8 mouse cellular contexts compared by ENCODE assay signal in the genomic region with DNA sequence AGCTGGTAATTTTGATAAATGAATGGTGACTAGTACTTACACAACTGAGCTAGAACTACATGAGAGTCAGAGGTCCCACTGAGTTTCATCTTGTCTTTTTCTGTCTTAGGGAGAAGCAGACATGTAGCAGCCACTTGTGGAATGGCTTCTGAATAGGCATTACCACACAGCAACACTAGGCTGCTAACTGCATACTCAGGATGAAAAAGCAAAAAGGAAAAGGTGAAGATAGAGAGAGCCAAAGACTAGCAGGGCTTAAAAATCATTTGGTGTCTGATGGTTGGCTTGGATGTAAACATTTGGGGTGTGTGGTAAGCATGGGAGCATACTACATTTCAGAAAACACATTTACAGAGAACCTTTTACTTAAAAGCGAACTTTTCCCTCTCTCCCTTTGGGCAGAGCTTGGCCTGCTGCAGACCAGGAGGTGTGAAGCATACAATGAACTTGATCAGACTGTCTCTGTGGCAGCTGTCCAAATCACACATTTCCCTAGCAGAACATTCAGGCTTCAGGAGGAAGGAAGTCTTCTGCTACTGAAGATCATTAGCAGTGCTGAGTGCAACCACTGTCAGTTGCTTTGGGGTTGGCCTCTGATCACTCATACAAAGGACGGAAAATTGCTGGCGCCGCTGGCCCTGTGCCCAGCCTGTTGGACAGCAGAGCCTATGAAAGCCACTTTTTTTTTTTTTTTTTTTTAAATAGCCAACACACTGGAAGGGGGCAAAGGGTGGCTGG.
DNase-seq lines count a peak whose midpoint lies in the region; ATAC-seq and TF ChIP-seq lines count a peak whose summit lies in the region.

No protein-coding gene starts in this region.

- DNase-seq in ovary, adult 18-20 months (ENCODE audit: low spot score), result peak; percentile 5
- DNase-seq in ovary, postnatal 10 days (ENCODE audit: low spot score), result no peak
- peak; percentile 74 to 86 for DNase-seq in heart, adult 18-20 months
- peak; percentile 92 for DNase-seq in kidney, adult 11 months
- peak; percentile 59 for DNase-seq in limb, embryonic 14.5 days (ENCODE audit: low spot score)
- no peak for DNase-seq in c-Kit-positive CD71-positive TER-119-positive erythroid progenitor cells, embryonic 14.5 days (ENCODE audit: low spot score)

- peak; percentile 96 for ATAC-seq in common myeloid progenitor, adult 5-6 weeks (replicated peaks; ENCODE audit: low read depth, poor library complexity, severe bottlenecking)
- peak; percentile 62 for ATAC-seq in limb, embryonic 14.5 days (ENCODE audit: low FRiP score, low read depth)
- ATAC-seq in neural tube, embryonic 14.5 days (ENCODE audit: low read depth), result peak; percentile 73; the same call in 1 of the 2 replicates

- peaks cover 13% of the 10 kb centered on the region for H3K4me1 ChIP-seq in limb, embryonic 14.5 days (ENCODE audit: control insufficient read depth, insufficient read depth, low read length)
- H3K4me1 ChIP-seq in neural tube, embryonic 14.5 days (ENCODE audit: control insufficient read depth, insufficient read depth, low read length), result no peaks in the 10 kb centered on the region

- no peak overlapping the region for H3K4me3 ChIP-seq in limb, embryonic 14.5 days (replicated peaks; ENCODE audit: low read length)
- no peak overlapping the region for H3K4me3 ChIP-seq in neural tube, embryonic 14.5 days (ENCODE audit: low read depth, low read length)

- TF ChIP-seq POLR2A in limb, embryonic 14.5 days (IDR thresholded peaks at IDR 0.05; ENCODE audit: borderline replicate concordance, extremely low read depth, insufficient read depth, insufficient read length), result no peak

- H3K27me3 ChIP-seq in limb, embryonic 14.5 days (ENCODE audit: control insufficient read depth, insufficient read depth, low read length), result 0 out of 2 replicates have a peak, but pooled peaks cover 3% of the 10 kb centered on the region
- no peaks in the 10 kb centered on the region for H3K27me3 ChIP-seq in neural tube, embryonic 14.5 days (ENCODE audit: control insufficient read depth, insufficient read depth, low read length)

- H3K27ac ChIP-seq in limb, embryonic 14.5 days (replicated peaks; ENCODE audit: low read depth, low read length), result peak overlapping the region; percentile 55; the same call in 1 of the 2 replicates
- no peak overlapping the region for H3K27ac ChIP-seq in neural tube, embryonic 14.5 days (ENCODE audit: low read depth, low read length)

- H3K36me3 ChIP-seq in limb, embryonic 14.5 days (ENCODE audit: control insufficient read depth, insufficient read depth, low read length), result no peaks in the 10 kb centered on the region
- no peaks in the 10 kb centered on the region for H3K36me3 ChIP-seq in neural tube, embryonic 14.5 days (ENCODE audit: control insufficient read depth, insufficient read depth, low read length)

- H3K4me2 ChIP-seq in limb, embryonic 14.5 days (replicated peaks; ENCODE audit: low read depth, low read length, severe bottlenecking), result no peak overlapping the region
- no peak overlapping the region for H3K4me2 ChIP-seq in neural tube, embryonic 14.5 days (ENCODE audit: low read depth, low read length)

- WGBS in limb, embryonic 14.5 days, result 47% methylated on average over 4 of the region's 4 CpGs
- 32% methylated on average over 4 of the region's 4 CpGs for WGBS in neural tube, embryonic 14.5 days

- no peak overlapping the region for H3K9ac ChIP-seq in limb, embryonic 14.5 days (ENCODE audit: low read depth, low read length, severe bottlenecking)
- no peak overlapping the region for H3K9ac ChIP-seq in neural tube, embryonic 14.5 days (replicated peaks; ENCODE audit: low read depth, low read length)

- H3K9me3 ChIP-seq in limb, embryonic 14.5 days (ENCODE audit: control insufficient read depth, low read length), result no peaks in the 10 kb centered on the region
- H3K9me3 ChIP-seq in neural tube, embryonic 14.5 days (ENCODE audit: control insufficient read depth, low read length), result no peaks in the 10 kb centered on the region

Comparison
In these comparisons a context has a peak if more than half of its experiments do, and no peak if none do; other contexts are left out.
1. DNase-seq: peak in ovary, adult 18-20 months (single experiment), heart, adult 18-20 months (2 of 2), kidney, adult 11 months (single experiment) and limb, embryonic 14.5 days (single experiment); none in ovary, postnatal 10 days (single experiment) and c-Kit-positive CD71-positive TER-119-positive erythroid progenitor cells, embryonic 14.5 days (single experiment).
2. Peak in every context shown above with its lines, with median percentiles within 50 percentile points of each other: ATAC-seq.